Mouse (Mus musculus) myocyte (in vitro differentiated cells): Measurements from ENCODE around the gene Ass1.

Experiments used
- MAX ChIP-seq: IDR thresholded peaks from one replicate; pipeline ENCODE4 v1.6.1; 2011; ENCODE audit warnings: low read depth, mild to moderate bottlenecking, control low read depth
- MYOD1 ChIP-seq, 3 experiments: IDR thresholded peaks; one replicate each; pipeline ENCODE4 v1.6.1; 2011; ENCODE audit warnings: control low read depth in 2 of 3, low read depth in 2 of 3, mild to moderate bottlenecking in 2 of 3, moderate library complexity in 1 of 3; ENCODE audit not compliant: insufficient read length in 2 of 3, control insufficient read depth in 1 of 3
- POLR2A ChIP-seq: IDR thresholded peaks from one replicate; pipeline ENCODE4 v1.6.1; 2011; ENCODE audit warnings: low read depth, mild to moderate bottlenecking, control low read depth, moderate library complexity; ENCODE audit not compliant: insufficient read length

GRCm38 (mm10) chr2:31446036-31446435, 24.0 kb upstream of the Ass1 start:
- TF ChIP-seq MAX, result no peak
- TF ChIP-seq POLR2A, result no peak
- TF ChIP-seq MYOD1 (IDR thresholded peaks at IDR 0.05; ENCODE audit: control insufficient read depth in 1 of 3, insufficient read length in 2 of 3, low read depth in 2 of 3), result no peak
